Mouse (Mus musculus) gastrocnemius, adult 18-20 months (tissue): ENCODE data around the gene Hps3. TPM values are rescaled to one million over a fixed set of nuclear protein-coding genes. Genes with fewer than 3 reads are reported as not detected.

Experiments
- DNase-seq: peaks from one replicate; pipeline ENCODE4 v3.0.0; 2021; ENCODE audit warnings: low spot score
- total RNA-seq, 2 experiments: library from RNA; stranded (reverse); gene quantifications; 2 replicates each; pipeline ENCODE4 v1.2.3; 2021

Gene Hps3
- total RNA-seq, 2 experiments from 2014 or later = 3.6 to 3.8 TPM

- DNase-seq = no peak
Measured at GRCm38 (mm10) chr3:20007275-20007674, 27.8 kb downstream of the Hps3 start.

DNA sequence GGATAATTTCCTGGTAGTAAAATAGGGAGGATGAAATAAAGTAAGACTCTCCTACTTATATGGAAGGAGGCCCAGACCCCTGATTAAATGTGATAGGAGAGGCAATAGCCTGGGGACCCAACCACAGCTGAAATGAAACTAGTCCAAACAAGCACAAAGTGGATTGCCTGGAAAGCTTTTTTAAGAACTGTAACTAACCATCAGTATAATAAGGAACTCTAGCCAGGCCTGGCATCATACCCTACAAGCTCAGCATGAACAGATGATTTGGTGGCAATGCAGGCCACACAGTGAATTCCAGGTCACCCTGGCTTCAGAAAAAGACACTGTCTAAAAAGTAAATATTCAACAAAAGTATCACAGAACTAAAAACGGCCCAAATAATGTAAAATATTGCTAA, 29.5 kb downstream of the Hps3 start:
- no peak for DNase-seq

DNA sequence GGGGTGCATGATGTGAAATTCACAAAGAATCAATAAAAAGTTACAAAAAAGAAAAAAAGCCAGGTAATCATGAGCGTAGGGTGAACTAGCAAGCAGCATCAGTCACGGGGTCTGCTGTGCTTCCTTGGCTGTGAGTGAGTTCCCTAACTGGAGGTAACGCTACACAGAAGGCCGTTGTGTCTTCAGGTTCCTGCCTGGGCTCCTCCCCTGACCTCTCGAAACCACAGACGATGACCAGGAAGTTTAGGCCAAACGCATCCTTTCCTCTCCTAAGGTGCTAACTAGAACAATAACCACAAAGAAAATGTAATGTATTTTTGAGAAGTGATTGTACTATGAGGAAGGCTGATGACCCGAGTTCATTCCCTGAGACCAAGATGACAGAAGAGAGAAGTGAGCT, 30.7 kb downstream of the Hps3 start:
- DNase-seq = no peak

DNA sequence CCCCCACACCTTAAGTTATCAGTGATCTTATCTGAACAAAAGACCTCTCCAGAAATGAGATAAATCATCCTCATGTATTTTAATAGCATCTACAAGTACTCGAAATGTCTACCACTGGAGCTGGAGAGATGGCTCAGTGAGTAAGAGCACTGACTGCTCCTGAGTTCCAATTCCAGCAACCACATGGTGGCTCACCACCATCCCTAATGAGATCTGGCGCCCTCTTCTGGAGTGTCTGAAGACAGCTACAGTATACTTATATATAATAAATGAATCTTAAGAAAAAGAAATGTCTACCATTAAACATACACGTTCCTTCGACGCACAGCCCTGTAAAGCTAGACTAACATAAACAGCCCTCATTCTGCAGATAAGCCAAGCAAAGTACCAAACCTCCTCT, 32.3 kb downstream of the Hps3 start:
- peak; percentile 22 for DNase-seq

GRCm38 (mm10) chr3:20000806-20001205, 34.3 kb downstream of the Hps3 start:
- no peak for DNase-seq

DNA sequence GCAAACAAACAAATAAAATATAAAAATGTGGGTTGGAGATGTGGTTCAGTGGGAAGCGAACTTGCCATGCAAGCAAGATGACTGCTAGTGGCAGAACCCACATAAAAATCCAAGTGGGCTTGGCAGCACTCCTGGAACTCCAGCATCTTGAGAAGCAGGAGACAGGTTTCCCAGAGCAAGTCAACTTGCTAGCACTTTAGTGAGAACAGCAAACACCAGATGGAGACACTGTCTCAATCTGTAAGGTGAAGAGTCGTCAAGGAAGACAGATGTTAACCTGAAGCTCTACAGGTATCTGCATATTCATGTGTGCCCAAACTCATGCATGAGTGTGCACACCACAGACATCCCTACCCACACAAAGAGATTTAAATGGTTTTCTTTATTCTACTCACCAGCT, 35.6 kb downstream of the Hps3 start:
- no peak for DNase-seq

- DNase-seq = no peak
Measured at GRCm38 (mm10) chr3:19992388-19992787, 42.7 kb downstream of the Hps3 start.

DNA sequence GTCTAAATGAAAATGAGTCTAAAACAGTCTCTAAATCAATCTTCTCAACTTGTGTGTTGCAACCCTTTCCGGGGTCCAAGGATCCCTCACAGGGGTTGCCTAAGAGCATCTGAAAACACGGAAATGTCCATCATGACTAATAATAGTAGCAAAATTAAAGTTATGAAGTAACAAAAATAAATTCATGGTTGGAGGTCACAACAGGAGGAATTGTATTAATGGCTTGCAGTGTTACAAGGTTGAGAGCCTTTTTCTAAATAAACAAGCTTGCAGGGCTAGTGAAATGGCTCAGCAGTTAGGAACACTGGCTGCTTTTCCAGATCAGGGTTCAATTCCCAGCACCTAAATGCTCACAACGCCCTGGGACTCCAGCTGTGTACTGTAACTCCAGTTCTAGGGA, 45.1 kb downstream of the Hps3 start:
- no peak for DNase-seq

- no peak for DNase-seq
Measured at GRCm38 (mm10) chr3:19986123-19986522, 49.0 kb downstream of the Hps3 start.

DNA sequence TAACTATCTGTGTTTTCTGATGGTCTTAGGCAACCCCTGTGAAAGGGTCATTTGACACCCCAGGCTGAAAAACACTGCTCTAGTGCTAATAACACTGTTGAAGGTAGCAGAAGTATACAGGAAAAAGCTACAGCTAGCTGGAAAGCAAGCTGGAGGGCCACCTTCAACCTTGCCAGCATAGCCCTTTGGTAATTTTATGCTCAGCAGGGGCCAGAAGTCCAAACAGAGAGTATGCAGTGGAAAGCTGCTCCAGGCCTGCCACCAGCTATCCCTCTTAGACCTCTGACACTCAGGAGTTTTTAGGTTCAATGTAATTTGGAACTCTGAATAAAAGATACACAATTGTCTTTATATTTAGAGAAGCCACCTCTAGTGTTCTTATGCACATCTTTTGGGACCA, 52.3 kb downstream of the Hps3 start:
- no peak for DNase-seq

DNA sequence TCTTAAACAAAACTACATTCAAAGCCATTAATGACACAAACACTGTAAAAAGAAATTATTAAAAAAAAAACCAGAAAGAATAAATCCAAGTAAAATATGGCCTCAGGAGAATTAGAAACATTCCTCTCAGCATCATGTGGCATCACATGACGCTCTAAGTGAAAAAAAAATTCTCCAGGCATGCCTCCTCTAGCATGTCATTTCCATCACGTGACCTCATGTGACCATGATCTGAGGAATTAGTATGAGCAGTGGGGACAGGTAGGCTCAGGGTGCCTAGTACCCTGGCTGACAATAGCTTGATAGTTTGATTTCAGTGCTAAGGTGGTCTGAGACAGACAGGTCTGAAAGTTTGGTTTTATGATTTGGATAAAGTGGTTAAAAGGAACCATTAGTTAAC, 54.0 kb downstream of the Hps3 start:
- no peak for DNase-seq

DNA sequence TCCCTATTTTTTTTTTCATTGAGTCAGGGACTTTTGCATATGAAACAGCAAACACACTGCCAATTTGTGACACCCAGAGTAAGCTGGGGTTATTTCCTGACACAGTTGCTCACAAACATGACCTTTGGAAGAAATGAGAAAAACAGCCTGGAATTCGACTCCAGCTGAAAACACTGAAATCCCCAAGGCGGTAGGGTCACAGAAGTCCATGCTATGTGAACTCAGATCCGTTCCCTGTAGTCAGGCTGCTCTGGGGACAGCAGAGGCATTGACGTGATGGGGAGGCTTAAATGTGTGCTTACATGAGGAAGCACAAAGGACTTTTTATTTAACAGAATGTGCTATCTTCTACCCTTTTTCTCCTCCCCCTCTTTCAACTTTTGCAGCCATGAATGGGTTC, 56.6 kb downstream of the Hps3 start:
- DNase-seq = peak; percentile 31

DNA sequence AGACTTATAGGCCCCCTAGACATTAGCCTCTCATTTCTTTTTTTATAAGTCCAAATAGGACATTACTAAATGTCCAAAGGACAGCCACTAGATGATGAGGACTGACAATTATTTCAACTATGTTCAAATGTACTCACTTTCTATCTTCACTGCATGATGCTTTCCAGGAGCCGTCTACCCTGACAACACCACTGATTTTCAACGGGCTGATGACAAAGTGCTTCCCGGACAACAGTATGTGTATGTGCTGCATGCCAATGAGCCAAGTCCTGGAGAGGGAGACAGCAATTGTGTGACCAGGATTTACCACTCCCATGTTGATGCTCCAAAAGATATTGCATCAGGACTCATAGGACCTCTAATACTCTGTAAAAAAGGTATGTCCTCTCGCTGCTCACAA, 69.0 kb downstream of the Hps3 start:
- no peak for DNase-seq

DNA sequence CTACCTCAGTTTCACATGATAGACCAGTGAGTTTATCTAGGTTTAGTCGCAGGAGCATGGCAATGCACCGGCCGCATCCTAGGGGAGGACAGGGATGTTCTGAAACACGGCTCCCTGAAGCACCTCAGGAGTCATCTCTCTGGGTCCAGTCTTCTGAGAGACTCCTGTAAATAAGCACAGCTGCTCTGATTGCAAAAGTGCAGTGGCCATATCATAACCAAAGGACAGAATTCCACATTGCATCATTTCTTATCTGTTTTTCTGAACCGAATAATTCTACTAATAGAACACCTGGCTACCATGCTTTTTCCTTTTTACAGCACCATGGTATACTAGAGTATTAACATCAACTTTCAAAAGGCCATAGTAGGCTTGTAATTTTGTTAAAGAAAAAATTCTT, 69.9 kb downstream of the Hps3 start:
- no peak for DNase-seq

DNA sequence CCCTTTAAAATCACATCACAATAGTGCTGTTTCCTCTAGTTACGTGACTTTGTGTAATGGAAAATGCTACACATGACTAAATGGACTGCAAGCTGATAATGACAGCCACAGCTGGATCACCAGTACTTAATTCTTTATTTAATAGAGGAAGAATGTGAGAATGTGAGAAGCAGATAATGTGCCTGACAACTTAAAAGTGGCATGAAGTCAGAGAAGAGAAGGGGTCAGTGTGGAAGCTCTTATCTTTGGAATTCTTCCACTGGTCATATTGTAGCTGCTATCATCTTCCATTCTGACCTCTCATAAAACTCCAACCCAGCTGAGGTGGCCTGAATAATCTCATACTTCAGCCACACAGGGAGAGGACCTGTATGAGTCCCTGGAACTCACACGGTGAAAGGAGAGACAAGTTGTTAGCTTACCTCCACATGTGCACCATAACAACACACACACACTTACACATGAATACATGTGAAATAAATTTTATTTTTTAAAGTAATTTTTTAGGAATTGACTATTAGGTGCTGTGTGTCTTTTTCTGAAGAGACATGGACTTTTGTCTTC, 70.4 kb downstream of the Hps3 start:
- no peak for DNase-seq

DNA sequence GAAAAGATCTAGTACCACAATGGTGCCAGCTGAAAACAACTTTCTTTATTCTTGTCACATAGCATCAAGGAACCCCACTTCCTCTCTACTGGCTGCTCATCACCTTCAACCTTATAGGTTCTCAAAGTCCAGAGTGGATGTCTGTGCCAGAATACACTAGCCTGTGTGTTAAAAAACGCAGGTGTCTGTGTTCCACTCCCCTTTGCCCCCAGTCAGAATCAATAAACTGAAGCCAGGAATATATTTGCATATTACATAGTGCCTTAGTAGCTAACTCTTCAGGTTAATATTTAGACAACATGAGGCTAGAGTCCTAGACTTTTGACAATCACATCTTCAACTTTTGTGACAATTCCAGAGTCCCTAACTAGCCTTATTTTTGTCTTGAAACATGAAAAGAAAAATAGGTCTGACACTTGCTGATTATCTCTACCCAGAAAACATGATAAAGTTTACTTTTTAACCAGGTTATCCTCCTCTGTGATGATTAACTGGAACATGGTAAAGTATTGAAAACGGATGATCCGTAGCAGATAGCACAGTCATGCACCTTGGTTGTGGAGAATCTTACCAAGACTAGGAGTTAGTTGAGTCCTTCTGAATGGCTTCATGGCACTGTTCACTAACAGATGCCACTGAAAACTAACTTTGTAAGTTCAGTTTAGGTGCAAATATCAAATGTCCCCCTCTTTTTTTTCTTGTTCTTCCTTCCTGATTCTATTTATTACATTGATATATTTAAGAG, 72.2 kb downstream of the Hps3 start:
- DNase-seq = no peak

GRCm38 (mm10) chr3:19961341-19961740, 73.8 kb downstream of the Hps3 start:
- DNase-seq = no peak

DNA sequence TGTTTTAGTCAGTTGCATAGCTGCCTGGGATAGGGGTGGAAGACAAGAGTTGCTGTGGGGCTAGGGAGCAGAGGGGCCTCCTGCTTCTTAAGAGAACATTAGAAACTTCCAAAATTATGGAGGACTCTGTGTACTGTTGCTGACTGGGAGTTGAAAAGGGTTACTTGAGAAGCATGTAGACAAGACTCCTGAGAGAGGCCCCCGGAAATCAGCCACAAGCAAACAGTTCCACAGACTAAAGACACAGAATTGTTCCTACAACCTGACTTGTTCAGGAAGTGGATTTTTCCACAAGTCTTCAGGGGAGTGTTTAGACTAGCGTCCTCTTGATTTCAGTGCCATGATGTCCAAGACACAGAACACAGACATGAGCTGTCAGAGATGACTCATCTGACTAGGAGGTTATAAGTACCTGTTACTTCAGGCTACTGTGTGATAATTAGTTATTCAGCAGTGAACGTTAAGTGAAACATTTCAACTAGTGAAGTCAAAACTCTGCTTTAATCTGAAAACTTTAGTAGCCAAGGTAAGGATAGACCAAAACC, 74.5 kb downstream of the Hps3 start:
- no peak for DNase-seq

GRCm38 (mm10) chr3:19958983-19959382, 76.1 kb downstream of the Hps3 start:
- no peak for DNase-seq

DNA sequence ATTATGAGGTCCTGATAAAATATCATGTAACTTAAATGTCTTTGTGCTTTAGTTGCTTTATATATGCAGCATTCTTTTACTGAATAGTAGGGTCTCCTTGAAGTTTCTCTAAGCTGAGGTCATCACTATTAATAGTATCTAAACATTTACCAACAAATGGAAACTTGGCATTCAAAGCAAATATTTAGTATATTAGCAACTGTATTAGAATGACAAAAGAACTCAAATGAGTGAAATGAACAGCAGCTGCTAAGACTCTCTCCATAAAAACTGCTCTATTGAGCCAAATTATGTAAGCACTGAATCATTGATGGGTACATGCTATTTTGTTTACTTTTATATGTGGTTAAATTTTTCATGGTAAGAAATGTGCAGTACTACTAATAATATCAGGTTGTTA, 77.1 kb downstream of the Hps3 start:
- no peak for DNase-seq

DNA sequence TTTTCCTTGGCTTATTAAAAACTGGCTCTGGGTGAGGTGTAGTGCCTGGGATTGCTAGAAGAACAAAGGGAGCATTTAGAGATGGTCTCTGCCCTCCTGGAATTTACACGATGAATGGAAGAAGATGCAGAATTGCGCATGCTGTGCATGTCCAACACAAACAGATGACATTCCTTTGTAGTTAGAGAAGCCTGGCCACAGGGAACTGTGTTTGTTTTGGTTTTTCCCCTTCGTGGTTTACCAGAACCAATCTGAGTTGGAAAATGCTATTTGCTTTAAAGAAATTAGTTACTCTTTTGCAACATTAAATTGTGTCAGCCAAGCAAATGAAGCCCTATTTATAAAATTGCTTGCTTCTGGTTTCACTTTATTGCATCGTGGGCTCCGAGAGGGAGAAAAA, 78.2 kb downstream of the Hps3 start, which contains the start of gene Cp:
Cp (plus strand) TSS at position 170 of the 400 bp plus-strand sequence.
- peak; percentile 32 for DNase-seq

DNA sequence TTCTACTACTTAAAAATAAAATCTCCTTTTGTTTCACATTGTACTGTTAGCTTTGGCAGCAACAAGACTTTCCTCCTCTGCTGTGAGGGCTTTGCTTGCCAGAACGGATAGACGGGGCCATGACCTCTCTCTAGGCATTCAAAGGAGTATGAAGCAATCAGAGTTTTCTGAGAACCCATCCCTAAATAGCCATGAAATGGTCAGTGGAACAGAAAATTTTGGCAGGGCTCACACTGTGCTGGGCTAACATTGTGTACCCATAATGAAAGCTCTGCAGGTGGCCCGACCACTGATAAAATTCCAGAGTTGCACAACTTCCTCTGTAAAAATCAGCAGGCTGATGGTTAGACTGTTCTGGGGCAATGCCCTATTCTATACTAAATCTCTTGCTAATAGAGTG, 81.2 kb downstream of the Hps3 start:
- DNase-seq = peak; percentile 73

- no peak for DNase-seq
Measured at GRCm38 (mm10) chr3:19953425-19953824, 81.7 kb downstream of the Hps3 start.
